7 mouse cellular contexts compared by ENCODE assay signal in genomic region chr19:57609361-57610057, GRCm38 (mm10). TPM values are rescaled to one million over a fixed set of nuclear protein-coding genes. Genes with fewer than 3 reads are reported as not detected.
DNase-seq lines count a peak whose midpoint lies in the region; ATAC-seq and TF ChIP-seq lines count a peak whose summit lies in the region.

No protein-coding gene starts in this region.

- no peaks in the 10 kb centered on the region for H3K79me2 ChIP-seq in C2C12 (ENCODE audit: control insufficient read depth, insufficient read depth)

- peak overlapping the region; percentile 55 for H3K4me3 ChIP-seq in C2C12 (ENCODE audit: insufficient read depth, poor library complexity, severe bottlenecking)
- H3K4me3 ChIP-seq in forebrain, embryonic 12.5 days (replicated peaks) = peak overlapping the region; percentile 94
- peak overlapping the region; percentile 92 for H3K4me3 ChIP-seq in limb, embryonic 11.5 days (ENCODE audit: low read depth, low read length)
- peak overlapping the region; percentile 93 for H3K4me3 ChIP-seq in midbrain, embryonic 12.5 days

- H3K79me3 ChIP-seq in C2C12 (ENCODE audit: low read depth) = no peaks in the 10 kb centered on the region

- H3K9ac ChIP-seq in forebrain, embryonic 12.5 days = peak overlapping the region; percentile 92
- H3K9ac ChIP-seq in limb, embryonic 11.5 days (ENCODE audit: low read length) = peak overlapping the region; percentile 97
- H3K9ac ChIP-seq in midbrain, embryonic 12.5 days (replicated peaks) = peak overlapping the region; percentile 95

- H3K9me3 ChIP-seq in forebrain, embryonic 12.5 days = no peaks in the 10 kb centered on the region
- no peaks in the 10 kb centered on the region; the same call in 1 of the 2 replicates for H3K9me3 ChIP-seq in limb, embryonic 11.5 days (ENCODE audit: control insufficient read depth, low read length)
- H3K9me3 ChIP-seq in midbrain, embryonic 12.5 days = no peaks in the 10 kb centered on the region

- DNase-seq in NIH3T3 (ENCODE audit: low read depth) = peak; percentile 90
- peak; percentile 43 for DNase-seq in heart, postnatal 4 days
- DNase-seq in limb, embryonic 11.5 days (ENCODE audit: low spot score) = no peak
- no peak for DNase-seq in left cerebral cortex, postnatal 10 days (ENCODE audit: extremely low spot score in 1 of 2, low spot score in 2 of 2)

- no peaks in the 10 kb centered on the region for H3K27me3 ChIP-seq in C2C12 (ENCODE audit: control insufficient read depth, insufficient read depth, insufficient read length)
- H3K27me3 ChIP-seq in forebrain, embryonic 12.5 days = no peaks in the 10 kb centered on the region
- no peaks in the 10 kb centered on the region for H3K27me3 ChIP-seq in limb, embryonic 11.5 days (ENCODE audit: control insufficient read depth, insufficient read depth, low read length)
- no peaks in the 10 kb centered on the region for H3K27me3 ChIP-seq in midbrain, embryonic 12.5 days

- WGBS in forebrain, embryonic 12.5 days = 10% methylated on average over 12 of the region's 12 CpGs
- WGBS in limb, embryonic 11.5 days = 18% methylated on average over 12 of the region's 12 CpGs
- WGBS in midbrain, embryonic 12.5 days = 7% methylated on average over 12 of the region's 12 CpGs

- no peak for TF ChIP-seq CTCF in C2C12 (IDR thresholded peaks at IDR 0.05; ENCODE audit: control insufficient read depth, insufficient read depth, insufficient read length)

- H3ac ChIP-seq in C2C12 (ENCODE audit: control insufficient read depth, insufficient read length, low read depth) = no peak overlapping the region

- peak overlapping the region; percentile 100 for H3K4me2 ChIP-seq in forebrain, embryonic 12.5 days
- peak overlapping the region; percentile 98 for H3K4me2 ChIP-seq in limb, embryonic 11.5 days (ENCODE audit: low read depth, severe bottlenecking)
- peak overlapping the region; percentile 99 for H3K4me2 ChIP-seq in midbrain, embryonic 12.5 days (replicated peaks)

- H3K36me3 ChIP-seq in C2C12 (ENCODE audit: control insufficient read depth, insufficient read depth) = no peaks in the 10 kb centered on the region
- no peaks in the 10 kb centered on the region for H3K36me3 ChIP-seq in forebrain, embryonic 12.5 days (replicated peaks)
- H3K36me3 ChIP-seq in limb, embryonic 11.5 days (ENCODE audit: control insufficient read depth, insufficient read depth, low read length) = no peaks in the 10 kb centered on the region
- no peaks in the 10 kb centered on the region for H3K36me3 ChIP-seq in midbrain, embryonic 12.5 days

- ATAC-seq in forebrain, embryonic 12.5 days (ENCODE audit: low FRiP score) = no peak
- no peak for ATAC-seq in limb, embryonic 11.5 days (ENCODE audit: insufficient number of reproducible peaks, low FRiP score, low TSS enrichment, low read depth)
- no peak for ATAC-seq in midbrain, embryonic 12.5 days (ENCODE audit: low FRiP score, low read depth)

- peak overlapping the region; percentile 96 for H3K27ac ChIP-seq in forebrain, embryonic 12.5 days
- no peak overlapping the region for H3K27ac ChIP-seq in limb, embryonic 11.5 days (replicated peaks; ENCODE audit: low read depth, low read length)
- peak overlapping the region; percentile 97 for H3K27ac ChIP-seq in midbrain, embryonic 12.5 days (replicated peaks)

- intact Hi-C loops in left cerebral cortex, postnatal 10 days (cut with DNase I) = loop anchor here (5.0 to 10.0 kb wide), 3 partner anchors 122 to 235 kb away; no protein-coding TSS in a partner anchor

- H3K4me1 ChIP-seq in forebrain, embryonic 12.5 days = peaks cover 35% of the 10 kb centered on the region
- peaks cover 7% of the 10 kb centered on the region; the same call in 1 of the 2 replicates for H3K4me1 ChIP-seq in limb, embryonic 11.5 days (ENCODE audit: control insufficient read depth, insufficient read depth, low read length)
- H3K4me1 ChIP-seq in midbrain, embryonic 12.5 days = peaks cover 22% of the 10 kb centered on the region

TF ChIP-seq in C2C12, 6 proteins besides CTCF, POLR2A, EP300 and RAD21:
- TF ChIP-seq CEBPB (IDR thresholded peaks at IDR 0.05; ENCODE audit: low read depth) = peak; percentile 78
- TF ChIP-seq FOSL1 (IDR thresholded peaks at IDR 0.05; ENCODE audit: insufficient read depth, low read length, poor library complexity, severe bottlenecking) = no peak
- no peak for TF ChIP-seq MYOG (IDR thresholded peaks at IDR 0.05; ENCODE audit: control insufficient read depth, extremely low read depth, insufficient read length)
- peak; percentile 3 for TF ChIP-seq MYOD1 (IDR thresholded peaks at IDR 0.05; ENCODE audit: control insufficient read depth, insufficient read length, low read depth)
- no peak for TF ChIP-seq USF1 (IDR thresholded peaks at IDR 0.05; ENCODE audit: low read depth)

RNA-seq across cellular contexts. Expression of gene Atrnl1, which starts 1.3 kb away (rescaled TPM):
- 3.3 TPM for polyA plus RNA-seq in C2C12 (2012; fragmentation: generic; extraction: Trizol)
- polyA plus RNA-seq in forebrain, embryonic 12.5 days (2016; fragmentation: Nextera tagmentation; extraction: Ambion mirVana) = 7.6 and 7.8 TPM in 2 replicates
- 10 to 100 TPM; 24.9 to 25.6 TPM for total RNA-seq in heart, postnatal 4 days (2021)
- polyA plus RNA-seq in limb, embryonic 11.5 days (2014; fragmentation: Nextera tagmentation; extraction: Ambion mirVana) = 5.2 and 6.0 TPM in 2 replicates
- 10.9 and 11.2 TPM in 2 replicates for polyA plus RNA-seq in midbrain, embryonic 12.5 days (2016; fragmentation: Nextera tagmentation; extraction: Ambion mirVana)
- 100 to 1,000 TPM; 110 to 113 TPM for total RNA-seq in left cerebral cortex, postnatal 10 days (2021)

Comparison
In these comparisons a context has a peak if more than half of its experiments do, and no peak if none do; other contexts are left out.
1. DNase-seq: peak in NIH3T3 (single experiment) and heart, postnatal 4 days (single experiment); none in limb, embryonic 11.5 days (single experiment) and left cerebral cortex, postnatal 10 days (0 of 2).
2. Peak in every context shown above with its lines, with median percentiles within 50 percentile points of each other: H3K4me3 ChIP-seq, H3K4me2 ChIP-seq and H3K9ac ChIP-seq.